Mouse (Mus musculus) megakaryocyte, adult 5-6 weeks (primary cell): ENCODE measurements around the gene Cog1. TPM values are rescaled to one million over a fixed set of nuclear protein-coding genes. Genes with fewer than 3 reads are reported as not detected.

Source experiments
- ATAC-seq: 2 replicates; pipeline ENCODE4 v1.8.0; 2016; ENCODE audit warnings: mild to moderate bottlenecking, inconsistent platforms; ENCODE audit not compliant: poor library complexity, severe bottlenecking
- total RNA-seq, 2 experiments: library from RNA; stranded (forward) in 1 of 2; stranded (reverse) in 1 of 2; fragments of 153-499, 151-499 nt in 1 of 2; fragments of 221-1000, 200-1000 nt in 1 of 2; gene quantifications; 2 replicates each; pipeline versions ENCODE4 v1.2.3 to v1.2.4; 2015 to 2017

Gene Cog1
- total RNA-seq, 2 experiments from 2014 or later, result 15.3 to 31.2 TPM

DNA sequence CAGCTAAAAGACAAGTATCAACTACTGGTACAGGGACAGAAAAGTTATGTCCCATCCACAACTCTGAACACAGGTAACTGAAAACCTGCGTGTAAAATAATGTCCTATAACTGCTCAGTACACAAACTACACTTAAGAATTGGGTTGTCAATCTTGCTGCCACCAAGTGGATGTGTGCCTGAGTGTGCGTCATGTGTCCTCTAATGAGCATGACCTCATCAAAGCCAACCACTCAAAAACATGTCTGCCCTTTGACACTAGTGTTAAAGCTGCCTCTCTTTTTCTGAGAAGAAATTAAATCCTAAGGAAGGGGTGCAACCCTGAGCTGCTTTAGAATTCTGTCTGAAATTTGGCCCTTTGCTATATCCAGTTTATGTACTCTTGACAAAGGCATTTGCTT, 15.3 kb downstream of the Cog1 start:
- no peak for ATAC-seq

DNA sequence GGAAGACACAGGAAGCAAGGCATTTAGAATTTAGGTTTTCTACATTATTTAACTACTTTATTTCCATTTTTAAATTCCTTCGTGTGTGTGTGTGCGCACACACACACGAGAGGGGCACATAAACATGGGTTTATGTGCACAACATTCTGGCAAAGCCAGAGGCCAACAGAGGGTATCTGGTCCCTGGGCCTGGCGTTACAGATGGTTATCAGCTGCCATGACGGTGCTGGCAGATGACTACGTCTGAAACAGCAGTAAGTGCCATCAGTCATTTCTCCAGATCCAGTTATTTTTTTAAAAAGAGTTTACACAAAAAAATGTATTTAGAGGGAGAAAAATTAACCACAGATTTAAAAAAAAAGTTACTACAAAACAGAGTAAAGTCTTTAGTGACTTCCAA, 17.2 kb downstream of the Cog1 start:
- ATAC-seq, result no peak

DNA sequence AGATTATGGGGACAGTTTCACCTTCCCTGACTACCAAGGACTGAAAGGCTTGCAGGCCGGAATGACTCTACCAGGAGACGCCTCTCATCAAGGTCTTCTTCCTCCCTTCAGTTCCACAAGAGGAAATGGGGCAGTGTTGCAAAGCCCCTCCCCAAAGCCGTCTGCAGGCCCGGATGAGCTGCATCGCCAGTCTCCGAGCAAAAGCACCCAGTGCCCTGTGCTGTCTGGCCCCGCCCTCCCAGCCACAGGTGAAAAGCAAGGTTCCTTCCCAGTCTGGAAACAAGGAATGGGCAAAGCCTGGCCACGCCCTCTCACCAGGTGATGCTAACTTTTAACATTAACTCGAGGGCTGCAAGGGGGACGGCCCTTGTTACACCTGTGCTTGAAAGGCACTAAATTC, 17.7 kb downstream of the Cog1 start:
- ATAC-seq, result peak; percentile 77

DNA sequence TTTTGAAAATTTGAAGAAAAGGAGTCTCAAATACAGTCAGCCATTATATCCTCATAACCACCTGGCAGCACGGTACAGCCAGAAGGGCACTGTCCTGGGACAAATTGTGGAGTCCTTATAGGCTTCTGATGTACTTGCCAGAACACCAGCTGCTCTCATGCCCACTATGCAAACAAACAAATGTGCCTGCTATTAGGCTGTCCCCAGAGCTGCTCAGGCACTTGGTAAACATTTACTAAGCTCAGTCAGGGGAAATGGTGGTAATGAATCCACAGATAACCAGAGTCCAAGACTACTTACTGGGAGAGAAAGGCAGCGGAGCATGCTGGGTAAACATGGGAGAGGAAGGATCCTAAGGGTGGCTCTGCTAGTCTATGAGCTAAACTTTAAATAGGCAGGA, 18.2 kb downstream of the Cog1 start:
- ATAC-seq, result no peak

DNA sequence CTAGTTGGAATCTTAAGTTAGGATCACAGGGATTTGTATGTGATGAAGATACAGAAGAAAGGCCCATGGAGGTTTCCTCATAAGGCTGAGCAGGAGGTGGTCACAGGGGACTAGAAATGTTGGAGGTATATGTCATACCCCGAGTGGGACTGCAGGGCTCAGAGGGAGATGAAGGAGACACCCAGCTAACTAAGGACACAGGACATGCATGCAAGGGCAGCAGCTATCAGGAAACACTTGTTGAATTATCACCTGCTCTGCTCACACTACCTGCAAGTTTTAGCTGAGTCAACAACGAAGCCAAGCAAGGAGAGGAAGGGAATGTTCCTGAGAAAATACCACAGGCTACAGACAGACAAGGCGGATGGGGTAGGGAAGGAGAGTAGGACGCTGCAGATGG, 18.7 kb downstream of the Cog1 start:
- ATAC-seq, result no peak

DNA sequence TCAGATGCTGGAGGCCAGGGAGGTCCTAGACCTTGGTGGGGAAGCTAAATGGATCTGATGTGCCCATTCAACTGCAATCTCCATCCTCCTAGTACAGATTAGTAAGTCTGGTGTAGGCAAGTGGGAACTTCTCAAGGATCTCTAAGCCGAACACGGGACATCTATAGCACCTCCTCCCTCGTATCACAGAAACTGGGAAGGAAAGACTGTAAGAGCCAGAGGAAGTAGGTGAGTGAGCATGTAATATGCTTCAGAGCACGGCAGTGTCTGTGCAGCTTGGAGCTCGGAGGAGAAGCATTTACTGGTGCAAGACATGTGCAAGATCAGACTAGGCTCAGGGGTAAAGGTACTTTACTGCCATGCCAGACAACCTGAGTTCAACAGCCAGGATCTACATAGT, 19.9 kb downstream of the Cog1 start:
- ATAC-seq, result peak; percentile 43

DNA sequence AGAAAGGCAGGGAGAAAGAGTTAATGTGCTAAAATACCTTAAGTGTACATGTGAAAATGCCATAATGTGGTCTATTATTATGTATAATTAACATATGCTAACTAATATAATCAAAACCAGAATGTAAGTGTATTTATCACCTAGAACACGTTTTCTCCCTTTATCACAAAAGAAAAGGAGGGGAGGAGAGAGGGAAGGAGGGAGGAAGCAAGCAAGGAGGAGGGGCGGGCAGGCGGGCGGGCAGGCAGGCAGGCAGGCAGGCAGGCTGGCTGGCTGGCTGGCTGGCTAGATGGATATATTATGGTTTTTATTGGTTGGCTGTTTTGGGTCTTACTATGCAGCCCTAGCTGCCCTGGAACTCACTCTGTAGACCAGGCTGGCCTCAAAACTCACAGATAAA, 20.7 kb downstream of the Cog1 start:
- no peak for ATAC-seq

DNA sequence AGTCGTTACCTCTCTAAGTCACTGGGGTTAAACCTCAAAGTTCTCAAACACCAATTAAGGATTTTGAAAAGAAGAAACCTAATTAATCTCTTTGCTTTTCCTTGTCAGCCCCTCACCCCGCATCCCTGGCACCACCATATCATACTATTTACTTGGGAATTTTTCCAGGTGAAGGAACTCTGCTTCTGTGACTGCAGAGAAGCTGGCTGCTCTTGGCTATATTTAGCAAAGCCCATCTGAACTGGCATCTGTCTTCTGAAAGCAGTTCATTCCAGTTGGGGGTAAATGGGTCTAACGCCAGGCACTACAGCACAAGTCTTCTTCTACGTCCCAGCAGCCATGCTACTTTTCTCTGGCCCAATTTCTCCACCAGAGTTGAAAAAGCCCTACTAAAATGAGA, 24.6 kb downstream of the Cog1 start:
- no peak for ATAC-seq

DNA sequence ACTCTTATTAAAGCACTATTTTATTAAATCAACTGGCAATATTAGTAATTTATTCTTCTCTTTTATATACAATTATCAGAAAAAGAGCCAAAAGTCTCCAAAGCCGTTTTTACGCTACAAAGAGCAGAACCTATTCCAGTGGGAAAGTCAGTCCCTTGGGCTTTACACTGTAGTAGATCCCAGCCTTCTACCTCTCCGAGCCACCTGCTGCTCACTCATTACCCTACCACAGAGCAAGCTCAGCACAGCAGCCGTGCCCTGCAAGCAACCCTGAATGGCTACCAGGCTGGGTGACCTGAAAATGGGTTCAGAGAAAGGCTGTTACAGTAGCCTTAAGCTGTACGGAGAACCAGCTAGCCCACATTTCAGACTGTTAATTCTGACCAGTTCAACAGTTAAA, 25.6 kb downstream of the Cog1 start:
- no peak for ATAC-seq

DNA sequence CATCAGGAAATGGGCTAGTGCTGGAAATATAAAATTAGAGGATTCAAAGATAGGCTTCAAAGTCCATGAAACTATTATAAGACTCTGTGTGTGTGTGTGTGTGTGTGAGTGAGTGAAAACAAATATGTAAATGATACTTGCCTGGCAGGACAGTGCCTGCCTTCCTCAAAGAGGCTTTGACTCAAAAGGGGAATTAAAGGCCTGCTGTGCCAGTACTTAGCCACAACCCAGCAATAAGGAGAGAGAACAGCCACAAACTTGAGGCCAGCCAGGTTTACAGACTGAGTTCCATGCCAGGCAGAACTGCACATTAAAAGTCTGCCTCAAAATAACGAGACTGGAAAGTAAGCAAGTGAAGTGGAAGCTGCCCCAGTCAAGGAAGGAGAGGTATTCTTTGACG, 27.9 kb downstream of the Cog1 start:
- no peak for ATAC-seq

DNA sequence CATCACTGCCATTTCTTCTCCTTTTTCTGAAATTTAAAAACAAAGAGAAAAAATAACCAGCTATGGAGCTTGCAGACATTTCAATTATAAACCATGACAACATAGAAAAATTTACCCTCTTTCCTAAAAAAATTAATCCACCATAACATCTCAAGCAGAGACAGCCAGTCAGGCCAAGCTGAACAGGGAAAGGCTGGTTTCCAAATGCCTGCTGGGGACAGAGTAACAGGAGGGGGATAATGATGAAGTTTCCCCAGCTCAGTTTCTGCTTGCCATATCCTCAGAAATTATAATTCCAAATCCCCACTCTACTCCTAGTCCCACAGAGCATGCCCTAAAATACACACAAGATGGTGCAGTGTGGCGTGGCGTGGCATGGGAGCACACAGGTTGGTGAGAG, 28.4 kb downstream of the Cog1 start:
- no peak for ATAC-seq

DNA sequence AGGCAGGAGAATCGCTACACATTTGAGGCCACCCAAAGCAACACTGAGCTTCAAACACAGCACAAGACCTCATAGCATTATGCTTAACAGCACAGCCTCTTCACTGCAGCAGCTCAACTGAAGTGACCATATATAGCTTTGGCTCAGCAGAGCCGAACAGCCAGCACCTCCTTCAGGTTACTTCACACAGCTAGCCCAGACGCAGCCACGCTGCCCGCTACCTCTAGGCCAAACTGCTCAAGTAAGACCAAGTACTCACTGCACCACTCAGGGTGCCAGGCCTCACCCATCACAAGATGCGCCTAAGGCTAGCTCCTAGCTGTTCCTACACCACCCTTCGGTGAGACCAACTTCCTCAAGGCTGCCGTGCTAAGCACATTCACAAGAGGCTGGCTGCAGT, 29.4 kb downstream of the Cog1 start:
- no peak for ATAC-seq

DNA sequence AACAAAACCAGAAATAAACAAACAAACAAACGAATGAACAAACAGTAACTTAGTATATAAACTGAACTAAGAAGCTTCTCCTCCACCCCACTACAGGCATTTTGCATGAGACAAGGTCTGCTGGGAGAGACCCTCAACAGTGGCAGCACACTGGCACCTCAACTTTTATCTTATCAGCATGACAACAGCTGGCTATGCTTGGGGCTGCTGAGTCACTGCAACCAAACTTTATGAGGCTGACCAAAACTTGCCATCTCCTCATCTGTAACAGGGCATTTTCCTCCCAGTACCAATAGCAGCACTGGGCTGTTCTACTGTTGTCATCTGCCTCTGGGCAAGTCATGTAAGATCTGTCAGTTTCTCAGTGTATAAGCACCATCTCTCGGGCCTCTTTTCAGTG, 32.0 kb downstream of the Cog1 start:
- no peak for ATAC-seq

DNA sequence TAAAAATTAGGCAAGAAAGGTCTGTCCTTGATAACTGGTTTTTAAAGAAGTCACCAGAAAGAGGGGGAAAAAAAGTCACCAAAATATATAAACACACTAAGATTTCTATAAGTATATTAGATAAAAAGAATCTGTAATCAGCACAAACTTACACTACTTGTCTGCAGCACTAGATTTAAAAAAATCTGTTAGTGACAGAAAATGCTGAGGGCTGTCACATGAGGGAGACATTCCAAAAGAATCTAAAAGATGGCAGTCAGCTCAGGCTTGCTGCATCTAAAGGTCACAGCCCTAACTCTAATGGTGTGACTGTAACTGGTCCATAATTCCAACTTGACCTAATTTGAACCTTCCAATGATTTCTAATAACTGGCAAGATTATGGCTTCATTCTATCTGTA, 33.0 kb downstream of the Cog1 start:
- ATAC-seq, result no peak

DNA sequence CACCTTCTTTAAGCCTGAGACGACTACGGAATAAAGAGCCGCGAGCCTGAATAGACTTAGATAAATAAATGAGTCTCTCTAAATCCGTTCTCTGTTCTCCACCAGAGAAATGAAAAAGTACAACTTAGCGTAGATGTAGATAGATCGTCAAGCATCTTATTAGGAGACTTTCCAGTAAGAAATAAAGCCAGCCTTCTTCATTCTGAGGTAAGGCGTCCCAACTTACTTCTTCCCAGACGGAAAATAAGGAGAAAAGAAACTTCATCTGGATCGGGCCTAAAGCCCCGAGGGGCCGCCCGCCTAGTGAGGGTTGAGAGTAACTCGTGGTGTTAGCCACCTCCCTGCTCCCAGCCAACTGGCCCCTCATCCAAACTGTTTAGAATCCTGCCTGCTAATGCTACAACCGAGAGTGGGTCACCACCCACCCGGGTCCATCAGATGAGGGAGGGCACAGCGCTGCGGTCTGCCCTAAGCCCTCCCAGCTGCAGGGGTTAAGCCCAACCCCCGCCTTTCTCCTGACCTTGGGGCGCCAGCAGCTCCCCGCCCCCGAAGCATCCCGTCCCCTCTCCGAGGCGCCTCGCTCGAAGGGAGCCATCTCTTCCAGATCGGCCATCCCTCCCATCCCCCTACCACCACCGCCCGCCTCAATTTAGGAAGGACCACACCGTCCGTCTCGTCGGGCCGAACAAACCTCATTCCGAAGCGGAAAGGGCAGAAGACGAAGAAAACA, 34.1 kb downstream of the Cog1 start:
- ATAC-seq, result peak; percentile 20

DNA sequence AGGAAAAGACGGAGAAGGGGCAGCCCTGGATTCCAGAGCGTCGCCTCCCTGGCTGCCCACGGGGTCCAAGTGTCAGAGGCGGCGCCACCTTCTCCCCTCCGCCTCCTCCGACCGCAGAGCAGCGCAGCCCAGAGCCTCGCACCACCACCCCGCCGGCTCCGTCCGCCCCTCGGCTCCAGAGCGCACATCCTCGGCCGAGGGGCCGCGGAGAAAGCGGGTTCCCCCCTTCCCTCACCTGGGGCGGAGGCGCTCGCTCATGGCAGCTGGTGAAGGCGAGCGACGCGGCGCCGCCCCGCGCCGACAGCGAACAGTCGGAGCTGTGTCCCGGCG, 34.6 kb downstream of the Cog1 start:
- peak; percentile 32 for ATAC-seq

DNA sequence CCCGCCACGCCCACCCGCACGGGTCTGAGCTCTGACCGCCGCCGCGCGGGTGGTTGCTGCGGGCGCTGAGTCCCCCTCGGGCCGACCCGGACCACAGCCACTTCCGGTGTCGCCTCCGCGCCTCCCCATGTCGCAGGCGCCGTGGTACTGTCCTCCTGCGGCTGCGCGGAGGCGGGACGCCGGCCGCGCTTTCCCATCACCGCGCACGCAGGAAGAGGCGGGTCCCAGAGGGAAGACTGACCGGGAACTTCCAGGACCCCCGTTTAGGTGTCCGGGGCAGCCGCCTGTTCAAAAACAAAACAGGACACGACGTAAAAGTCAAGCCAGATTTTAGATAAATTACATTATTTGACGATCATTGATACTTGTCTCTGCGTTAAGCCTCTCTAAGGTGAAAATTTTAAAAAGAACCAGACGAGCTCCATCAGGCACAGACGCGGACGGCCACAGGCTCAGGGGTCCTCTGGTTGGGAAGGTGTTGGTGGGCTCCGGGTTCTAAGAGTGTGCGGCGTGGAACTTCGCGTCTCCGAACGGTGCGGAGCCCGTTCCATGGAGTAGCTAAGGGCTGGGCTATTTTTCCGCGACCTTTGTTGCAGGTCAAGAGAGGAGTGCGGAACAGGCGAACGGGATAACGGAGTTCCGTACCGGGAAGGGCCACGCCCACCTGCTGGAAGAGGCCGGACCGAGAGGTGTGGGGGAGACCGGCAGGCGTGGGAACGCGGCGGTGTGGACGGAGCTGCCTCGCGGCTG, 35.2 kb downstream of the Cog1 start, which contains the start of the genes Fam104a and D11Wsu47e:
Fam104a (minus strand) TSS at position 199 of the 750 bp plus-strand sequence.
D11Wsu47e (plus strand) TSS at position 456 of the 750 bp plus-strand sequence.
- peak; percentile 91 for ATAC-seq

DNA sequence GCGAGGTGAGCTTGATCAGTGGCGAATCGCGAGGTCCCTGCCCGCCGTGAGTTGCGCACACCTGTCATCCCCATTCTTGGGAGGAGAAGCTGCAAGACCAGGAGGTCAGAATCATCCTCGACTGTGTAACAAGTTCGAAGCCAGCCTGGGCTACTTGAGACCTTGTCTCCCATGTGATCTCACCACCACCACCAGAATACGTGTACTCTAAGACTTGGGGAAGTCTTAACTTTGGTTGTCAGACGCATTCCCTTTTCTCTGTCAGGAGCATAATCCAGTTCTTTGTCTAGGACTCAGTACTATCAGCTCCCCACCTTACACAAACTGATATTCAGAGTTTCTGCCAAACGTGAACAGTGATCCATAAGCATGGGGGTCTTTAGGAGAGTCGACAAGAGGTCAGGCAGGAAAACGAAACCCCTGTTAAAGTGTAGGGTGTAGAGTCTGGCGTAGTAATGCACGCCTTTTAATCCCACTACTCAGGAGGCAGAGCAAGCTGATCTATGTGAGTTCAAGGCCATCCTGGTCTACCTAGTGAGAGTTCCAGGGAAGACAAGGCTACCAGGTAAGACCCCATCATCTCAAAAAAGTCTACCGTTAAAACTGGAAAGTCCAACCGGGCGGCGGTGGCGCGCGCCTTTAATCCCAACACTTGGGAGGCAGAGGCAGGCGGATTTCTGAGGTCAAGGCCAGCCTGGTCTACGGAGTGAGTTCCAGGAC, 35.9 kb downstream of the Cog1 start:
- ATAC-seq, result no peak

DNA sequence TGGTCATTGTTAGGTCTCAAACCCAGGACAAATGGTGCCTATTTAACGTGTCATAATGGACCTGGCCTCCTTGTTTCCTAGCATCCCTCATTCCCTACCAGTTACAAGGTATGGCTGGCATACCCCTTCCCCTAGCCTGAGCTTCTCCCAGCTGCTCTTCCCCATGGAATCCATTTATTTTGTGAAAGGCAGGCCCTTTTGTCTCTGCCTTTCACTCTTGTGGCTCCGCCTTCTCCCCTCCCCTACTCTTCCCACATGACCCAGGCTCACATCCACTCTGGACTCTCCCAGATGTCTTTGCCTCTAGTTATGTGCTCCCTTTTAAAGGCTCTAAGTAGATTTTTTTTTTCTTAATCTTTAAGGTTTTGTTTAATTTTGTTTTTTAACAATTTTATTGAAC, 38.1 kb downstream of the Cog1 start:
- ATAC-seq, result no peak

DNA sequence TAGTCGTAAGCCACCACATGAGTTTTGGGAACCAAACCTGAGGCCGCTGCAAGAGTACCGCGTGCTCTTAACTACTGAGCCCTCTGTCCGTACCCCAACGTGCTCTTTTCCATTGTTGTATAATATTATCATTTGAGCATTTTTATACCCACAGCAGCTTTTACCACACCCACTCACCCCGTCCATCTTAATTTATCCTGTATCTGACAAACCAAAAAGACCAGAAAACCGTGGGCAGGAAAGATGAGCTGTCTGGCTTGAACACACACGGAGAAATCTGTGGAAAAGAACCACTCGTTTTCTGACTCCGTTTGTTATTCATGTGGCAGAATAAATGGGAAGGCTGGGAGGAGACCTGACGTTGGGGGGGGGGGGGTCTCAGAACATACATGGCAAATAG, 41.5 kb downstream of the Cog1 start:
- ATAC-seq, result no peak

DNA sequence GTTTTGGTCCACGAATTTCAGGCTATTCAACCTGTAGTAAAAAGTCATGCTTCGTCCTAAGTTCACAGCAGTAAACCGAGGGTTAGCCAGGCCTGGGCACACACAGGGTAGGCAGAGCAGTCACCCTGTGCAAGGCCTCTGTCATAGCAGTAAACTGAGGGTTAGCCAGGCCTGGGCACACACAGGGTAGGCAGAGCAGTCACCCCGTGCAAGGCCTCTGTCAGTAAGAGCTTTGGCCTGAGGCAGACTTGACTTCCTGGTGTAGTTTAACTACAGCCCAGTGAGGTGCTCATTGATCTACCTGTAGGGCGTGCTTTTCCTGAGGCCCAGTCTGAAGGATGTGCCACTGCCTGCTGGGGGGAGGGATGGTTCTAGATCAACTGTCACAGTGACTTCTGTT, 42.3 kb downstream of the Cog1 start:
- ATAC-seq, result no peak

DNA sequence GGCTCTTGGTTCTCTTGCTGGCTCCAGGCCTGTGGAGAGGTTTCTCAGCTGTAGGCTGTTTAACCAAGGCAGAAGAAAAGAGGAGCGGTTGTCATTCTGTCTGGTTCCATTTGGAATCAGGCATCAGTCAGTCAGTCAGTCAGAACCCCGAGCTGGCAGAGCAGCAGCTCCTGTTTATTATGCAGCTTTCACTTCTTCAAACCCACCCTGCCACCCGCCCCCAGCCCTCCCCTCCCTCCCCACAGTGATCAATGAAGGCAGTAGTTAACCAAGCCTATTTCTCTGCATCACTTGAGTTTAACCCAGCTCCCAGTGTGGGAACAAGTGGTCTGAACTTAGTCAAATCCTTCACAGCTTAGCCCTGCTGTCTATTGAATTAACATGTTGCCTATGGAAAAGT, 42.9 kb downstream of the Cog1 start:
- no peak for ATAC-seq
